Mouse (Mus musculus): ENCODE measurements around the gene Rpn1.
A peak's percentile ranks its signal among the peaks of the same experiment; 100 is the strongest.
"Not testable (repeated sequence)": the region's sequence is repeated elsewhere in the genome, so short reads cannot be mapped to it uniquely, and the experiment has no call there.

Rpn1 gene

DNA sequence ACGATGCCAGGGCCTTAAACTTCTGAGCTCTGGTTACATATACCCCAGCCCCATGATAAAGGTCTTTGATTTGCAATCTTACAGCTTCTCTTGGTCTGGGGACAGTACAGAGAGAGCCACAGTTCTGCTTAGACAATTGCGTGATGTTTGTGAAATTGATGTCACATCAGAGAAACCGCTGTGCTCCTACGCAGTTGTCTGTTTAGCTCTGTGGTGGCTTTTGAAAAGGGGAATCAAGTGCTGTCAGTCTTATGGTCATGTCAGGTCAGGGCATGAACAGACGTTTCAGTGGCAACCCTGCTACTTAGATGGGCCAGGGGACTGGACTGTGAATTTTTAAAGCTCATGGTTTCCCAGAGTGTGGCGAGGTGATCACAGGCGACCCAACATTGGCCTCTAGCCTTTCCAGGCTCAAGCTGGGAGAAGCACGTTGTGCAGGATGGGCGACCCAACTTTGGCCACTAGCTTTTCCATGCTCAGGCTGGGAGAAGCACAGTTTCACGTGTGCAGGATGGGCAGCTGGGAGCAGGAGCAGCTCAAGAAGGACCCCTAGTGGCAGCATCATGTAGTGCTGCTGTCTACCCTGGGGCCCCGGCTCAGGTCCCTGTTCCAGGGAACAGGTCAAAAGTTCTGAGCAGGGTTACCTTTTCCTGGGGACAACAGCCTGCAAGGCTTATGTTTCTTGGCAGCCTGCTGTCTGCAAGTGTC lies 39.0 kb downstream of the Rpn1 start:
- peak; percentile 84 for DNase-seq

DNA sequence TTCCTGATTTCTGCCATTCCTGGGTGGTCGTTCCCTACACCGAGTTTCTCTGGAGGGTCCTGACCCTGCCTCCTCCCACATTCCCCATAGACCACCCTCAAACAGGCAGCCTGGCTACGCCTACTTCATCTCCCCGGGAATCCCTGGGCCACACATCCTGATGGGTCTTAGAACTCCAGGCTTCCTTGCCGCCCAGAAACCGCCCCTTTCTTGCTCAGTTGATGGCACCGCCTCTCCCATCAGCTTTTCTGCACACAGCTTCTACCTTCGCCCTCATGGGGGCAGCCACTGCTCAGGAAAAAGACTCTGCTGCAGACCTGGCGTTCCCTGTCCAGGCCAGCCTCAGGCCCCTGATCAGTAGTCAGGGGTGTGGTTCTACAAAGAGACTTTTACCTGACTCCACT lies 39.6 kb downstream of the Rpn1 start:
- peak; percentile 96 for DNase-seq

DNA sequence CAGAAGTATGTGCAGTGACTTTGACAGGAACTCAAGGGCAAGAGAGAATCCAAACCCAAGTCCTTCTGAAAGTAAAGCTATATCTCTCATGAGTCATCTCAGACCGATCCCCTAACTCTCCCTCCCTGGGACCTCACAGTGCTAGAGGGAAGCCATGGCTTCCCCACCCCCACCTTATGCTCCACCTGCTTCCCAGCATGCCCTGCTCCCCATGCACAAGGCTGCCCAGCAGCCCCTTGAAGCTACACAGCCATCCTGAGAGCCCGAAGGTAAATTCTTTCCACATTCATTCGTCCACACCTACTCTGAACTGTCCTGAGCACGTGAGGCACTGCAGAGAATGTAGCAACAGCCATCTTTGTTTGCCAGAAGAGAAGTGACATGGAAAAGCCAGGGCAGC lies 40.3 kb downstream of the Rpn1 start:
- DNase-seq, result no peak

DNA sequence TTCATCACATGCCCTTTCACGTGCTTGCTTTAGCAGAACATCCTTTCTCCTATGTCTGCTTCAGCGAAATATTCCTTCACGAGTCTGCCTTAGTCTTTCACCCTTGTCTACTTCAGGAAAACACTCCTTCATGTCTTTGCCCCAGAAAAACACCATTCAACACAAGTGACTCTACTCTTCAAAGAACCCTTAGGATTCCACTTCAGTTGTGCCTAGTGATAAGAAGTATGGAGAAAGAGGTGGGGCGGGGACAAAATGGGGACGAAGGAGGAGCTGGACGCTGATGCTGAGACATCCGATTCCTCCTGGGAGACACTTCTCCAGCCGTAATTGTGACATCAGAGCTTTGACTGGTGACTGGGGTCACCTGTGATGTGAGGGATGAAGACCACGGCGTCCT lies 41.5 kb downstream of the Rpn1 start:
- DNase-seq, result not testable (repeated sequence)

DNA sequence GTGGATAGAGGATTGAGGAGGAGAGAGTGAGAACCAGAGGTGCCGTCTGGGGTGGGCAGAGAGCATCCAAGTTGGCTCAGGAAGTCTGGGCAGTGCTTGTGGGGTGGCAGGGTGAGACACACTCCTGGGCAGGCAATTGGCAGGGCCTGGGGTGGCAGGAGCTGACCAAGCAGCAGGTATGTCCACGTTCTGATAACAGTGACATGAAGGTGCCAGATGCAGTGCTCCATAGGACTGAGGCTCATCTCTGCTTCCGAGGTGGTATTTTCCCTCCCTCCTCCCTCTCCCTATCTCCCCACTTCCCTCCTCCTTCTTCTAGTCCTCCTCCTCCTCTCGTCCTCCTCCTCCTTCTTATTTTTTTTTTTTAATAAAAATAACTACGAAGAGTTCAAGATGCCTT lies 47.2 kb downstream of the Rpn1 start:
- DNase-seq, result no peak

DNA sequence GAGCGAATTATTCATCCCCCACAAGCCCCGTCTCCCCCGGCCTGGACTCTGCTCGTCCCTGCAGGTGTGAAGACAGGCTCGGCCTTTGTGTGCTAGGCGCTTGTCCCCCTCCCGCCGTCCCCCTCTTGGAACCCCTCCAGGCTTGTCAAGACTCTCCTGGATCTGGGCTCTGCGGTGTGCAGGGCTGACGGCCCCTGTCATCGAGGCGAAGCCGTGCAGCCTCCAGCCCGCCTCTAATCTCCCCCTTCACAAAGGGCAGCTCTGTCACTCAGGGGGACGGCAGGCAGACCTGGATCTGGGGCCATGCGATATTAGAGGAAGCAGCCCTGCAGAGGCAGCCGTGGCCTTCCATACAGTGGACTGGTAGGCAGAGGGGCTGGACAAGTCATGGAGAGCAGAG lies 47.8 kb downstream of the Rpn1 start:
- DNase-seq, result peak; percentile 90

DNA sequence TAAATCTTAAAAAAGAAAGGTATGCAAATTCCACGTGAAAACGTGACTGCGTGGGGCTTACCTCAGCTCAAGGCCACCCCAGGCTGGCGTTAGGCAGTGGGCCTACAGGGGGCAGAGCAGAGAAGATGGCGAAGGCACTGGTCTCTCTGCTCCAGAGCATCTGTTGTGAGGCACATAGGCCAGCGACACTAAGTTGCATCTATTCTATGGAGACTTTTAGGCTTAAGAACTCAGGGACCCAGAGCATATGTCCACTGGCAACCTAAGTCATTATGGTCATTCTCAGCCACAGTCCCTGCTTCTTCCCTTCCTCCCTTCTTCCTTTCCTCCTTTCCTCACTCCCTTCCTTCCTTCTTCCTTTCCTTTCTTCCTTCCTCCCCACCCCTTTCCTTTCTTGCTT lies 48.8 kb downstream of the Rpn1 start:
- peak; percentile 75 for DNase-seq

DNA sequence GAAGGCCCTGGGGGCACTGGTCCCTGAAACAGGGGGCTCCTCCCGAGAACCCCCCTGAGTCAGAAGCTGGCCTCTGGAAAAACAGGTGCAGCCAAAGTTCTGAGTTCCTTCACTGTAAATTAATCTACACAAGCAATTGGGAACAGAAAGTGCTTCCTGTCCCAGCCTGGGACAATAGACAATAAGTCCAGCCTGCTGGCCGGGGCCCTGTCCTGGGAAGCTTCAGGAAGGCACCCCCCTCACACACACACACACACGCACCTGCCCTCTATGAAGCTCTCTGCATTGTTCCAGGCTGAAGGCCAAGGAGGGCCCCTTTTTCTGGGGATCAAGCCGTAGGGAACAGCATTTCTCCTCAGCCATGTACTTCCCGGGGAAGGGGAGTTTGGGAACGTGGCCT lies 49.6 kb downstream of the Rpn1 start:
- DNase-seq, result peak; percentile 99

DNA sequence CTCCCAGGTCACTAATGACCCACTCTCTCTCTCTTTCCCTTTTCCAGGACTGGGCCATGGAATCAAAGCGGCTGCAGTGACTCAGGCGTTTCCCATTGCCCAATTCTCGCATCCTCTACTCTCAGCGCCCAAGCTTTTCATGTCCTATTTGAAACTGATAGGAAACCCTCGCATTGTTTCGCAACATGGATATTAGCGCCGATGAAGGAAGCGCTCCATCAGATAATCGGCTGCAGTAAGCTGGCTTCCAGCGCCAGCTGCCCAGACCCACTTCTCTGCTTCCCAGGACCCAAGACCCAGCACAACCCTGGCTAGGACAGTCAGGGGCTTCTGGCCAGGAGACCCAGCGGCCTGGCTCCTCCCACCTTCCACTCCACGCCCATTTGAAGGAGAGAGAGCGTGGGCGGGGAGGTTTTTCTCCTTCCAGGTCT lies 51.9 kb downstream of the Rpn1 start:
- DNase-seq, result peak; percentile 98

DNA sequence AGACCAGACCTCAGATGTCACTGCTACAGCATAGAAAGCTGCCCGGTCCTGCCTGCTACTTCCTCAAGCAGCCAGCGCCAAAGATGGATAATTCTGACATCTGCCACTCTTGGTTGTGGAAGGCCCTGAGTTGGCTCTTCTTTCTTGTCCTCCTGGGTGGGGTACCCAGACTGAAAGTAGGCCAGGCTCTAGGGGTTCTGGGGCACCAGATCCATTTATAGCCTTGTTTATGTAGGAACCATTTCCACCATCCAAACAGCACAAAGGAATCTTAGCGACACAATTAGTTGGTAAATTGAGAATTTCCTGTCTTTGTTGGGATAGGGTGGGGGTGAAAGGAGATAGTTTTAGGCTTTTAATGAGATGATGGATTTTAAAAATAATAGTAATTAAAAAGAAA lies 54.2 kb downstream of the Rpn1 start:
- no peak for DNase-seq

DNA sequence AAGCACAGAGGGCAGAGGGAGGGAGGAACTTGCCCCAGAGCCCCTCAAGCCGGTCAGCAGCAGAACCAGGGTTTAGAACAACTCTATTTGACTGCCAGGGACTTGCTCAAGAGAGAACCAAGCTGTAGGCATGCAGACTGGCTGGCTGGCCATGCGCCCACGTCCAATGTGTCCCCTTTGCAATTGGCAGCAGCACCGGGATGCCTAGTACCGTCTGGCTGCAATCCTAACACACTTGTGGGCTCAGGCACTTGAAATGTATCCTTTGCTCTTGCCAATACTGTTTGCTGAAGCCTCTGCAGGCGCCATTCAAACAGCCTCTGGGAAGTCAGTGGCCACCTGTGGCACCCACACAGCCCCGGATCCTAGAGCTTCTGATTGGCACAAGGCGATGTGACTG lies 56.0 kb downstream of the Rpn1 start:
- DNase-seq, result peak; percentile 98

DNA sequence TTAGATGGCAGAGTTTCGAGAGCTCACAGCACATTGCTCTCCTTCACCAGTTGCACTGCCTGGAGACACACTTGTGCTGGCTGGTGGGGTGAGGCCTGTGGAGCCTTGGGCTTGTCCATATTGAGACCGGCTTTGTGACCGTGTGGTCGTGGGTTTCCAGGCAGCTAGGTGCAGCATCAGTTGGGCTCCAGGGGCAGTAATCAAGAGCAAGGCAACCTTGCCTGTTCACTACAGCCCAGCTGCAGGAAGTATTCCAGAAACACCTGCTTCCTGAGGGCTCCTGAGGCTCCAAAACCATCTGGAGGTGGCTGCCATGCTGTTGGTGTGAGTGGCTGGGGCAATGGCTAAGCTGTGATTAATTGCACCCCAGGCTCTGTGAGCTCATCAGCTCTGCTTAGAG lies 61.5 kb downstream of the Rpn1 start:
- peak; percentile 91 for DNase-seq

DNA sequence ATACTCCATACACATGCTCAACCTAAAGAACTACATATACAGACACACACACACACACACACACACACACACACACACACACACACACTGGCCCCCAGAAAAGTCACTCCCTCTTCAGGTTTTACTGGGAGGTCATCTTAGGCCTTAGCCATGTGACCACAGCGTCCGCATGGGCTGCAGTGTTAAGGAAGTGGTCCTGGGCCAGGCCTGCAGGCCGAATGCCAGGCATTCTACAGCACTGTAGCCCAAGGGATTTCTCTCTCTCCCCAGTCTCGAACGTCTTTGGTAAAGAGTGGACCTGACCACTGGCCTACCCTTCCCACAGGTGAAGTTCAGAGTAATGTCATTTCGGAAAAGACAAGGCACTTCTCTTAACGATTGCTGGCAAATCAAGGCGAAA lies 62.3 kb downstream of the Rpn1 start:
- peak; percentile 94 for DNase-seq

DNA sequence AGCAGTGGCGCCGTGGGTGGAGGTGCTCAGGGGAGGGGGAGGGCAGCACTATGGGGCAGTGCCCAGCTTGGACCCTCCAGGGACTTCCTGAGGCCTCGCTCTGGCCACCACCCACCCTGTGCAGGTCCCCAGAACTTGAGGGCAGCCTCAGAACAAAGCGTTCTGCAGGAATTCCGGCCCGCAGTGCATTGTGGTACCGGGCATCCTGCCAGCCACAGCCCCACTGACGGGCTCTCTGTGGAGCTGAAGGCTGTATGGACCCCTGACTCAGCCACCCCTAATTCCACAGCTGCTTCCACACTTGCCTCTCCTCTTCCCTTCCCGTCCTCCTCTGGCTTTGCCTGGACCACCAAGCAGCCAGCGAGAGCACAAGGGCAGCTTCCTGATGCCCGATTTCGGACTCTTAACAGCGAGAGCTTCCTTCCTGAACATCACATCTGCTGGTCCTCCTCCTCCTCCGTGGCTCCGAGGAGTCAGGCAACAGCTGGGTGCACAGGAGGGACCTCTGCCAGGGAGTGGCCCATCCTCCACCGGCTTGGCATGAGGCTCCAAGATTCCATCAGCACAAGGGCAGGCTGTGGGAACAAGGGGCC lies 63.2 kb downstream of the Rpn1 start:
- DNase-seq, result peak; percentile 98

DNA sequence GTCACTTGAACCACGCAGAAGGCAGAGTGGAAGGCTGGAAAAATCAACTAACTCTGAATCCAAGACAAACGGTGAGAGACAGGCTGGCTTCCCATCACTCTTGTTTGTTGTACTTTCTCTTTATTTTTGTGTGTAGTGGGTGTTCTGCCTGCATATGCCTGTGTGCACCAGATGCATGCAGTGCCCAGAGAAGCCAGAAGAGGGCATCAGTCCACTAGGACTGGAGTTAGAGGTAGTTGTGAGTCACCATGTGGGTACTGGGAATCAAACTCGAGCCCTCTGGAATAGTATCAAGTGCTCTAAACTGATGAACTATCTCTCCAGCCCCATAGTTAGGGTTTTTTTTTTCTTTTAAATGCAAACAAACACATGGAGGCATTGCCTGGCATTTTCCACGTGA lies 67.1 kb downstream of the Rpn1 start:
- DNase-seq, result no peak

DNA sequence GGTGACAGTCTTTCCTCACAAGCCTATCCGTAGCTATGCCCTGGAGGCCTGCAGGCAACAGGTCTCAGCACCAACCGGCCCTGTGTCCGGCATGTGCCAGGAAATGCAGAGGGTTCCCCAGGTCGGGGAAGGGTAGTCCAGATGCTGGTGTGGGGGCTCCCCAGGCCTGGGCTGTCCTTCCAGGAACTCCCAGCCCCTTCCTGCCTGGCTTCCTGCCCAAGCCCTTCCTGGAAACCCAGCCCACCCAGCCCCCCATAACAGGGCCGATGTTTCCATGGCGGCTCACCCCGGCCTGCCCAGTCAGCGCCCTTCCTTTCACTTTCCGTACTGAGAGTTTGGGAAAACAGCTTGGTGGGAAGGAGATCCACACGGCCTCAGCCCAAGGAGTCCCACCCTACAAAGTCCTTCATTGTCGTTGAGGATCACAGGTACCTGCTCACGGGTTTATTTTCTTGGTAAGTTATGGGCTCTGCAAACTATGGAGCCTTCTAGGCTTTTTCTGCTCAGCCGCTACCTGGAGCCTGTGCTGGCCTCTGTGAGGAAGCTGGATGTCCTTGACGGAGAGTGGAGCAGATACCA lies 67.9 kb downstream of the Rpn1 start:
- DNase-seq, result peak; percentile 98

DNA sequence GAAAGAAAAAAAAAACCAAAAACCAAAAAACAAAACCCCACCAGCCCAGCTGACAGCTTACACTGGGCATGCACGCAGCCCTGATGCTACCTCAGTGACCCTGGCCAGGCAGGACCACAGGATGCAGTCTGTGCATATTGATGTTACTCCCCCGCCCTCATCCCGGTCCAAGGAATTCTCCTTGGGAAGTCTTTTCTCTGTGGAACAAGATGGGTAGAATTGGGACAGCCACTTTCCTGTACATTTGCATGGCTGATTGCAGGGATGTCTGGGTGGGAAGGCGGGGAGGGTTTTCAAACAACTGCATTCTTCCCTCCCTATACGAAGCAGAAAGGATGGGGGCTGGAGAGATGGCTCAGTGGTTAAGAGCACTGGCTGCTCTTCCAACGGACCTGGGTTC lies 68.7 kb downstream of the Rpn1 start:
- DNase-seq, result peak; percentile 86
